Mouse (Mus musculus): ENCODE results near the gene Etfb. TPM values are rescaled to one million over a fixed set of nuclear protein-coding genes. Genes with fewer than 3 reads are reported as not detected.

Etfb gene
- polyA plus RNA-seq, 1 experiment from 2014 or later, result 314 TPM

DNA sequence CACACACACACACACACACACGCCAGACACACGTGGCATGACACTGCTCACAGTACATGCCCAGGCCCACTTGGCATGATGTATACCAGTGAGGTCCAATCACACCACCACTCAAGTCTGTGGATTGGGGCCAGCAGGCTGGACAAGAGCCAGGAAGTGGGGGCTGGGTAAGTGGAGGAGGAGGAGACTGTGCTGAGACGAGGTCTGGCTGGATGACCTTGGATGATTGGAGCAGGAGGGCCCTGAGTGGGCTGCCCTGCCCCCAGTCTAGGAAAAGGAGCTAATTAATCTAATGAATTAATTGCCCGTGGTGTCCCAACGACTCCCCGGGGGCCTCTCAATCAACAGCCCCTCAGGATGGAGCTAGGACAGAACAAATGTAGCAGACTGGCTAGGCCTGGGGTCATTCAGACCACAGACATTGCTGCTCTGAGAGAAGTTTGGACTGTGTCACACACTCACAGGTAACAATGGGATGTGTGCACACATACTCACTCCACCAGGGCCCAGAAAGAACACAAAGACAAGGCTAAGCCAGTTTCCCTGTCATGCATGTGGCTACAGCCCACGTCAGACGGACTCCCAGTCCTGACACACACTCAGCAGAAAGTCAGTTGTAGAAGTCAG is 38.3 kb downstream of the Etfb start:
- no peaks in the 10 kb centered on the region for H3K9me3 ChIP-seq (replicated peaks; ENCODE audit: control insufficient read depth, low read length)
- ATAC-seq (ENCODE audit: low read depth), result no peak
- H3K27ac ChIP-seq (ENCODE audit: low read length), result no peak overlapping the region
- 51% methylated on average over 8 of the region's 8 CpGs for WGBS (ENCODE audit: insufficient replicate concordance)
- peaks cover 8% of the 10 kb centered on the region for H3K27me3 ChIP-seq (ENCODE audit: control insufficient read depth, insufficient read depth, low read depth, low read length)
- no peaks in the 10 kb centered on the region for H3K4me1 ChIP-seq (ENCODE audit: control insufficient read depth, low read depth, low read length)
- H3K9ac ChIP-seq (ENCODE audit: low read depth, low read length), result no peak overlapping the region
- H3K4me3 ChIP-seq (ENCODE audit: low read depth, low read length), result no peak overlapping the region
- H3K4me2 ChIP-seq (ENCODE audit: low read depth, low read length), result no peak overlapping the region
- no peaks in the 10 kb centered on the region for H3K36me3 ChIP-seq (ENCODE audit: control insufficient read depth, insufficient read depth)

- WGBS (ENCODE audit: insufficient replicate concordance), result 7% methylated on average over 10 of the region's 10 CpGs
- Histone ChIP-seq H3K27ac (ENCODE audit: low read length) (no peak overlapping the region), H3K9ac (ENCODE audit: low read depth, low read length) (no peak overlapping the region), H3K36me3 (ENCODE audit: control insufficient read depth, insufficient read depth) (no peaks in the 10 kb centered on the region), H3K4me3 (ENCODE audit: low read depth, low read length) (no peak overlapping the region), H3K27me3 (ENCODE audit: control insufficient read depth, insufficient read depth, low read depth, low read length) (0 out of 2 replicates have a peak, but pooled peaks cover under 1% of the 10 kb centered on the region), H3K4me2 (ENCODE audit: low read depth, low read length) (no peak overlapping the region), H3K9me3 (replicated peaks; ENCODE audit: control insufficient read depth, low read length) (no peaks in the 10 kb centered on the region), H3K4me1 (ENCODE audit: control insufficient read depth, low read depth, low read length) (no peaks in the 10 kb centered on the region)
- no peak for ATAC-seq (ENCODE audit: low read depth)
These were observed 39.4 kb downstream of the Etfb start for GRCm38 (mm10) chr7:43483236-43483635.

GRCm38 (mm10) chr7:43488646-43489045 is 44.8 kb downstream of the Etfb start:
- Histone ChIP-seq H3K36me3 (ENCODE audit: control insufficient read depth, insufficient read depth) (no peaks in the 10 kb centered on the region), H3K4me1 (ENCODE audit: control insufficient read depth, low read depth, low read length) (no peaks in the 10 kb centered on the region), H3K4me2 (ENCODE audit: low read depth, low read length) (no peak overlapping the region), H3K27me3 (ENCODE audit: control insufficient read depth, insufficient read depth, low read depth, low read length) (peaks cover 27% of the 10 kb centered on the region), H3K9me3 (replicated peaks; ENCODE audit: control insufficient read depth, low read length) (no peaks in the 10 kb centered on the region), H3K9ac (ENCODE audit: low read depth, low read length) (no peak overlapping the region), H3K27ac (ENCODE audit: low read length) (no peak overlapping the region), H3K4me3 (ENCODE audit: low read depth, low read length) (no peak overlapping the region)
- WGBS (ENCODE audit: insufficient replicate concordance), result 26% methylated on average over 5 of the region's 5 CpGs
- no peak for ATAC-seq (ENCODE audit: low read depth)

GRCm38 (mm10) chr7:43489631-43490125 is 45.8 kb downstream of the Etfb start, which contains the start of gene Iglon5:
Gene Iglon5 (minus strand): TSS chr7:43490075.
- no peak within 1 kb of the TSS for H3K4me3 ChIP-seq (ENCODE audit: low read depth, low read length)
- ATAC-seq (ENCODE audit: low read depth), result no peak
- no peak within 1 kb of the TSS for H3K9ac ChIP-seq (ENCODE audit: low read depth, low read length)
- H3K27me3 ChIP-seq (ENCODE audit: control insufficient read depth, insufficient read depth, low read depth, low read length), result peaks cover 27% of the 10 kb centered on the region
- no peak within 1 kb of the TSS for H3K4me2 ChIP-seq (ENCODE audit: low read depth, low read length)
- WGBS (ENCODE audit: insufficient replicate concordance), result 2% methylated on average over 19 of the region's 41 CpGs
- H3K27ac ChIP-seq (ENCODE audit: low read length), result no peak within 1 kb of the TSS
- no peaks in the 10 kb centered on the region for H3K4me1 ChIP-seq (ENCODE audit: control insufficient read depth, low read depth, low read length)
- no peaks in the 10 kb centered on the region for H3K9me3 ChIP-seq (replicated peaks; ENCODE audit: control insufficient read depth, low read length)
- H3K36me3 ChIP-seq (ENCODE audit: control insufficient read depth, insufficient read depth), result no peaks in the 10 kb centered on the region

- Histone ChIP-seq H3K9ac (ENCODE audit: low read depth, low read length) (no peak overlapping the region), H3K4me1 (ENCODE audit: control insufficient read depth, low read depth, low read length) (no peaks in the 10 kb centered on the region), H3K4me3 (ENCODE audit: low read depth, low read length) (no peak overlapping the region), H3K27me3 (ENCODE audit: control insufficient read depth, insufficient read depth, low read depth, low read length) (peaks cover 27% of the 10 kb centered on the region), H3K4me2 (ENCODE audit: low read depth, low read length) (no peak overlapping the region), H3K36me3 (ENCODE audit: control insufficient read depth, insufficient read depth) (no peaks in the 10 kb centered on the region), H3K9me3 (replicated peaks; ENCODE audit: control insufficient read depth, low read length) (no peaks in the 10 kb centered on the region), H3K27ac (ENCODE audit: low read length) (no peak overlapping the region)
- WGBS (ENCODE audit: insufficient replicate concordance), result 3% methylated on average over 7 of the region's 13 CpGs
- no peak for ATAC-seq (ENCODE audit: low read depth)
These were observed 46.3 kb downstream of the Etfb start for GRCm38 (mm10) chr7:43490182-43490584.

GRCm38 (mm10) chr7:43490861-43491260 is 47.0 kb downstream of the Etfb start:
- WGBS (ENCODE audit: insufficient replicate concordance), result 50% methylated on average over 9 of the region's 9 CpGs
- ATAC-seq (ENCODE audit: low read depth), result no peak
- H3K9ac ChIP-seq (ENCODE audit: low read depth, low read length), result no peak overlapping the region
- no peaks in the 10 kb centered on the region for H3K4me1 ChIP-seq (ENCODE audit: control insufficient read depth, low read depth, low read length)
- no peak overlapping the region for H3K4me3 ChIP-seq (ENCODE audit: low read depth, low read length)
- H3K27ac ChIP-seq (ENCODE audit: low read length), result no peak overlapping the region
- no peak overlapping the region for H3K4me2 ChIP-seq (ENCODE audit: low read depth, low read length)
- no peaks in the 10 kb centered on the region for H3K9me3 ChIP-seq (replicated peaks; ENCODE audit: control insufficient read depth, low read length)
- H3K36me3 ChIP-seq (ENCODE audit: control insufficient read depth, insufficient read depth), result no peaks in the 10 kb centered on the region
- H3K27me3 ChIP-seq (ENCODE audit: control insufficient read depth, insufficient read depth, low read depth, low read length), result peaks cover 27% of the 10 kb centered on the region

DNA sequence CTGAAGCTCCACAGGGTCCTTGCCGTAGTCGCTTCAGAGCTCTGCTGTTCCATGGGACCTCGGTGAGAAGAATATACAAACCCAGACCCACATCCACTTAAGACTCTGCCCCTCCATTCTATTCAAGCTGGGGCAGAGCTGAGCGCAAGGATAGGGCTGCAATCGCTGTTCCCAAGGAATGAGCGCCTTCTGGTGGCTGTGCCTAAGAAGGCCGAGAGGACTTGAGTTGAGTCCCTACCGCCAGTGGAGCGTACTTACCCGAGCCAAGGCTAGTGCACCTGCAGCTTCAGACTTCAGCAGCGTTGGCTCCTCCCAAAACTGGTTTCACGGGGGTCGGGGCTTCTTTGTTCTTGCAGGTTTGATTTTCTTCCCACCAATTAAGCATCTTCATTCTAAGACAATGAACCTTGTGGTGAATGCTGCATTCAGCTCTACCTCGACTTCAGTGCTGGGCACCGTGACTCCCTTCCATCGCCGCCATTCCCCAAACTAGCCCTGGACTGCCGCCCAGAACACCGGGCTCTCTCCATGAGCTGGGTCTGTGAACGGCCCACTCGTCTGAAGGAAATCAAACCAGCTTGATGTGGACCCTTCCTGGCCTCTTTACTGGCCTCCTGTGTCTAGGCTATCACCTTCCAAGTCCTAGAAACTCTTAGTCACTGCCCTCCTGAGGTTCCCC is 51.6 kb downstream of the Etfb start:
- WGBS (ENCODE audit: insufficient replicate concordance), result 17% methylated on average over 21 of the region's 21 CpGs
- Histone ChIP-seq H3K9ac (ENCODE audit: low read depth, low read length) (no peak overlapping the region), H3K36me3 (ENCODE audit: control insufficient read depth, insufficient read depth) (no peaks in the 10 kb centered on the region), H3K27ac (ENCODE audit: low read length) (no peak overlapping the region), H3K4me1 (ENCODE audit: control insufficient read depth, low read depth, low read length) (no peaks in the 10 kb centered on the region), H3K9me3 (replicated peaks; ENCODE audit: control insufficient read depth, low read length) (no peaks in the 10 kb centered on the region), H3K27me3 (ENCODE audit: control insufficient read depth, insufficient read depth, low read depth, low read length) (peaks cover 5% of the 10 kb centered on the region), H3K4me2 (ENCODE audit: low read depth, low read length) (no peak overlapping the region), H3K4me3 (ENCODE audit: low read depth, low read length) (no peak overlapping the region)
- no peak for ATAC-seq (ENCODE audit: low read depth)

Small RNAs within 50 kb of the gene (microRNA-seq; reads per million reads assigned to microRNA genes)
- gene Mir7051, result 3.7 reads per million, percentile 12 among the genes with 10 or more reads in this experiment

Other genes with a start within 250 kb of the Etfb start
- 4.5 and 4.9 TPM in 2 replicates for gene Zfp715, start 130.8 kb upstream of the Etfb start, polyA plus RNA-seq (2015; fragmentation: Nextera tagmentation; extraction: Ambion mirVana)
- 1.8 and 1.9 TPM in 2 replicates for gene Siglecf, start 92.7 kb upstream of the Etfb start, polyA plus RNA-seq (2015; fragmentation: Nextera tagmentation; extraction: Ambion mirVana)
- 1.3 and 1.4 TPM in 2 replicates for gene Siglecg, start 35.9 kb upstream of the Etfb start, polyA plus RNA-seq (2015; fragmentation: Nextera tagmentation; extraction: Ambion mirVana)
- gene Lim2, start 16.4 kb upstream of the Etfb start, polyA plus RNA-seq (2015; fragmentation: Nextera tagmentation; extraction: Ambion mirVana), result not detected in 2 replicates
- gene Nkg7, start 7.0 kb upstream of the Etfb start, polyA plus RNA-seq (2015; fragmentation: Nextera tagmentation; extraction: Ambion mirVana), result 16.3 and 17.8 TPM in 2 replicates
- not detected in 2 replicates for gene Cldnd2, start 3.3 kb upstream of the Etfb start, polyA plus RNA-seq (2015; fragmentation: Nextera tagmentation; extraction: Ambion mirVana)
- 0.17 and 0.22 TPM in 2 replicates for gene Gm45233, start within 50 bp of the Etfb start, polyA plus RNA-seq (2015; fragmentation: Nextera tagmentation; extraction: Ambion mirVana)
- gene Vsig10l, start 19.1 kb downstream of the Etfb start, polyA plus RNA-seq (2015; fragmentation: Nextera tagmentation; extraction: Ambion mirVana), result 1.1 and 1.3 TPM in 2 replicates
- gene Iglon5, start 46.0 kb downstream of the Etfb start, polyA plus RNA-seq (2015; fragmentation: Nextera tagmentation; extraction: Ambion mirVana), result not detected in 2 replicates
- gene 4931406B18Rik, start 61.9 kb downstream of the Etfb start, polyA plus RNA-seq (2015; fragmentation: Nextera tagmentation; extraction: Ambion mirVana), result not detected in 2 replicates
- 3.8 and 4.6 TPM in 2 replicates for gene Cd33, start 100.3 kb downstream of the Etfb start, polyA plus RNA-seq (2015; fragmentation: Nextera tagmentation; extraction: Ambion mirVana)
- 0.19 and 0.29 TPM in 2 replicates for gene Zfp658, start 118.2 kb downstream of the Etfb start, polyA plus RNA-seq (2015; fragmentation: Nextera tagmentation; extraction: Ambion mirVana)
- gene Zfp719, start 135.5 kb downstream of the Etfb start, polyA plus RNA-seq (2015; fragmentation: Nextera tagmentation; extraction: Ambion mirVana), result 1.8 and 2.2 TPM in 2 replicates
- gene Zfp819, start 163.1 kb downstream of the Etfb start, polyA plus RNA-seq (2015; fragmentation: Nextera tagmentation; extraction: Ambion mirVana), result not detected in 2 replicates
- gene Ceacam18, start 190.6 kb downstream of the Etfb start, polyA plus RNA-seq (2015; fragmentation: Nextera tagmentation; extraction: Ambion mirVana), result 0.15 TPM in 1 of 2 replicates, not detected in the other
- gene Siglece, start 216.1 kb downstream of the Etfb start, polyA plus RNA-seq (2015; fragmentation: Nextera tagmentation; extraction: Ambion mirVana), result 4.0 and 5.0 TPM in 2 replicates
- 3.7 and 3.8 TPM in 2 replicates for gene Ctu1, start 227.9 kb downstream of the Etfb start, polyA plus RNA-seq (2015; fragmentation: Nextera tagmentation; extraction: Ambion mirVana)
- gene Klk14, start 246.3 kb downstream of the Etfb start, polyA plus RNA-seq (2015; fragmentation: Nextera tagmentation; extraction: Ambion mirVana), result not detected in 2 replicates

All from liver, embryonic 16.5 days (tissue).